Mouse (Mus musculus) A20 (cell line): Measurements from ENCODE around the gene Ntn1.

Experiments used
- DNase-seq: peaks from one replicate; pipeline ENCODE4 v3.0.0-alpha.2; 2011; ENCODE audit warnings: low read depth, low spot score

The Ntn1 gene

GRCm38 (mm10) chr11:68407266-68407926 is 6.8 kb upstream of the Ntn1 start:
- no peak for DNase-seq

- DNase-seq, result no peak
Measured at GRCm38 (mm10) chr11:68405576-68405975, 5.0 kb upstream of the Ntn1 start.

- DNase-seq, result peak; percentile 40
Measured at GRCm38 (mm10) chr11:68404185-68404584, 3.6 kb upstream of the Ntn1 start.

- DNase-seq, result no peak
Measured at GRCm38 (mm10) chr11:68401428-68401827, 805 bp upstream of the Ntn1 start.

GRCm38 (mm10) chr11:68400021-68400671 is 477 bp downstream of the Ntn1 start:
- DNase-seq, result no peak

GRCm38 (mm10) chr11:68399548-68400020 is 1.0 kb downstream of the Ntn1 start:
- DNase-seq, result no peak

- DNase-seq, result no peak
Measured at GRCm38 (mm10) chr11:68398891-68399547, 1.6 kb downstream of the Ntn1 start.

GRCm38 (mm10) chr11:68395546-68395945 is 5.1 kb downstream of the Ntn1 start:
- no peak for DNase-seq

GRCm38 (mm10) chr11:68394749-68395148 is 5.9 kb downstream of the Ntn1 start:
- no peak for DNase-seq

GRCm38 (mm10) chr11:68393897-68394490 is 6.6 kb downstream of the Ntn1 start:
- DNase-seq, result no peak

- no peak for DNase-seq
Measured at GRCm38 (mm10) chr11:68390381-68391287, 10.0 kb downstream of the Ntn1 start.

GRCm38 (mm10) chr11:68389621-68390020 is 11.0 kb downstream of the Ntn1 start:
- no peak for DNase-seq

- no peak for DNase-seq
Measured at GRCm38 (mm10) chr11:68388655-68389015, 12.0 kb downstream of the Ntn1 start.

- no peak for DNase-seq
Measured at GRCm38 (mm10) chr11:68387971-68388654, 12.5 kb downstream of the Ntn1 start.

- no peak for DNase-seq
Measured at GRCm38 (mm10) chr11:68387441-68387760, 13.2 kb downstream of the Ntn1 start.

GRCm38 (mm10) chr11:68386589-68387440 is 13.8 kb downstream of the Ntn1 start:
- DNase-seq, result no peak

- DNase-seq, result no peak
Measured at GRCm38 (mm10) chr11:68385921-68386588, 14.6 kb downstream of the Ntn1 start.

- DNase-seq, result no peak
Measured at GRCm38 (mm10) chr11:68385021-68385821, 15.4 kb downstream of the Ntn1 start.

GRCm38 (mm10) chr11:68384592-68385020 is 16.0 kb downstream of the Ntn1 start:
- no peak for DNase-seq
